Mouse (Mus musculus): Measurements from ENCODE around the gene 4933428G20Rik. TPM values are rescaled to one million over a fixed set of nuclear protein-coding genes. Genes with fewer than 3 reads are reported as not detected.
A peak's percentile ranks its signal among the peaks of the same experiment; 100 is the strongest.

Gene 4933428G20Rik
- polyA plus RNA-seq, 1 experiment from 2014 or later: 0.20 TPM

DNA sequence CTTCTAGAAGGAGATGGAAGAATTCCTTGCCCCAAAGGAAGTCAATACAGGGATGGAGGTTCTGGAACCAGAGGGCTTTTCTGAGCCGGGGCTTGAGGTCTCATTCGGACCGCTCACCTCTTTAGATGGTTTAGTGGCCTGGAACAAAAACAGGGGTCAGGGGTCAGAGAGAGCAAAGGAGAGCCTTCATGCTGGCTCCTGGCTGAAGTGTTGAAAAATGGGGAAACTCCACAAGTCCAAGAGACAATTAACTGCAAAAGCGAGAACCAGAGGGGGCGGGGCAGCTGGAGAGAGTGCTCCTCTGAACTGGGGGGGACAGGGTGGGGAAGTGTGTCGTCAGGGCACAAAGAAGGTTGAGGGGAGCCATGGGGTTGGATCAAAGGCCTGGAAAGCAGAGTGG, 12.4 kb upstream of the 4933428G20Rik start:
- H3K27me3 ChIP-seq (ENCODE audit: control insufficient read depth, insufficient read depth, low read length): 0 out of 2 replicates have a peak, but pooled peaks cover 3% of the 10 kb centered on the region
- no peak overlapping the region for H3K4me2 ChIP-seq (replicated peaks; ENCODE audit: low read depth, low read length)
- H3K4me1 ChIP-seq (replicated peaks; ENCODE audit: control insufficient read depth, insufficient read depth, low read length): peaks cover 7% of the 10 kb centered on the region
- H3K4me3 ChIP-seq (ENCODE audit: low read depth, low read length): no peak overlapping the region
- no peak overlapping the region for H3K9ac ChIP-seq (ENCODE audit: low read depth, low read length)
- WGBS: 31% methylated on average over 6 of the region's 6 CpGs
- DNase-seq (ENCODE audit: low spot score) (peak; percentile 18), ATAC-seq (ENCODE audit: low FRiP score) (no peak)
- H3K27ac ChIP-seq (ENCODE audit: low read depth, low read length): no peak overlapping the region
- H3K36me3 ChIP-seq (ENCODE audit: control insufficient read depth, insufficient read depth, low read length): no peaks in the 10 kb centered on the region
- no peaks in the 10 kb centered on the region for H3K9me3 ChIP-seq (ENCODE audit: control insufficient read depth, low read length)

- 0 out of 2 replicates have a peak, but pooled peaks cover 3% of the 10 kb centered on the region for H3K27me3 ChIP-seq (ENCODE audit: control insufficient read depth, insufficient read depth, low read length)
- peak overlapping the region; percentile 58 for H3K27ac ChIP-seq (ENCODE audit: low read depth, low read length)
- H3K36me3 ChIP-seq (ENCODE audit: control insufficient read depth, insufficient read depth, low read length): no peaks in the 10 kb centered on the region
These were observed 11.7 kb upstream of the 4933428G20Rik start for GRCm38 (mm10) chr11:97511661-97512369.

DNA sequence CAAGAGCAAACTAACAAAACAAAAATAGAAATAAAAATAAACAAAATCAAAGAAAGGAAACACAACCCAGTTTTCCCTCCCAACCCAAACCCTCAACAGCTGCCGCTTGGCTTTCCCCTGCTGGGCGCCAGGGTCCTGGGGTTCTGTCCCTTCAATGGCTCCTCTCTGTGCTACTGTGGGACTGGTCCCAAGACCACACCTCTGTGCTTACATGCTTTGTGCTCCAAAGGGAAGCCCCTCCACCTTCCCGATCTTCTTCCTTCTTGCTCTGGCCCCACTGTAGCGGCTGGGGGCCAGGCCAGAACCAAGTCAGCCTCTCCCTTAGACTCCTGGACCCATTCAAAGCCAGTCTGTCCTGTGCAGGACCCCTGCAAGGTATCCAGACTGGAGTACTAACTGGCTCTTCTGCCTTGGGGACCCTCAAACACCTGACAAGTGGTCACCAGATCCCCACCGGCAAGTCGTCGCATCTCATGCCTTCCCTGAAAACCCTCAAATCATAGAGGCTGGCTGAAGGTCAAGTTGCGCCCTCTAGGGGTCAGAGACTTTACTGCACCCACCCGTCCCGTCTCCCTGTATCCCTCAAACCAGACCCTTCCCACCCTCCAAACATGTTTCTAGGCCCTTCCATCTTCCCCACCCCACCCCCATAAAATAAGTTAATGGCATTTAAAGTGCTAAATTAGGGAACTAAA, 11.0 kb upstream of the 4933428G20Rik start:
- 21% methylated on average over 10 of the region's 10 CpGs for WGBS
- no peak overlapping the region for H3K27ac ChIP-seq (ENCODE audit: low read depth, low read length)
- DNase-seq (ENCODE audit: low spot score): peak; percentile 86

More at GRCm38 (mm10) chr11:97511661-97512369, 11.7 kb upstream of the 4933428G20Rik start:
- WGBS: 37% methylated on average over 13 of the region's 13 CpGs
- Histone ChIP-seq H3K4me1 (replicated peaks; ENCODE audit: control insufficient read depth, insufficient read depth, low read length) (peaks cover 7% of the 10 kb centered on the region), H3K9ac (ENCODE audit: low read depth, low read length) (no peak overlapping the region), H3K4me3 (ENCODE audit: low read depth, low read length) (no peak overlapping the region), H3K4me2 (replicated peaks; ENCODE audit: low read depth, low read length) (0 out of 2 replicates have a peak overlapping the region, but pooled peaks have one; percentile 2), H3K9me3 (ENCODE audit: control insufficient read depth, low read length) (no peaks in the 10 kb centered on the region)
- DNase-seq (ENCODE audit: low spot score) (peak; percentile 50), ATAC-seq (ENCODE audit: low FRiP score) (peak; percentile 34; the same call in 1 of the 2 replicates)

DNA sequence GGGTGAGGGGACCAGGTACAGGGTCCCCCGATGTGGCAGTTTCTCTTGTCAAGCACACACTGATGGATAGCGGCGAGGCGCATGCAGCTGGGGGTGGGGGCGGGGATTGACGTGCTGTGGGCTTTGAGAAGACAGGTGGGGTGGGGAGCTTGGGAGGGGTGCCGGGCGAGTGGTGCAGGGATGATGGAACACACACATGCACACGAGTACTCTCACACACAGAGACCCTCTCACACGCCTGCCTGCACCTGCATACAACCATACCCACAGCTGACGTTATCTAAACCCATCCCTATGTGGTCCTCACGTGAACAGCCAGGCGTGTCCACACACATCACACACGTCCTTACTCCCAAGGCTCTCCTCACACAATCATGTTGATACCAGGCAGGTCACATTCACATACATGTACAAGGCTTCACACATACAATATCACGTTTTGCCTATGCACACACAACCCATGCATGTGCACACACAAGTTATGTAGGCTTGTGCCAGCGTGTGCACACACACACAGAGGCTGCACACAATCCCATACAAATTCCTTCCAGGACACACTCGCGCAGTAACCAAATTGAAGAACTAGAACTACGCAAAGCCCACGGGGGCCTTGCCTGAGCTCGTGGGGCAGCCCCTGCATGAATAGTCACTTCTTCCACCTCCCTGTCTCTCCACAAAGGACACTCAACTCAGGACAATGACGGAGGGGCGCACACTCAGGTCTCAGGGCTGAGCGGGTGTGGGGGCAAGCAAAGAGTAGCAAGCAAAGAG, 9.8 kb upstream of the 4933428G20Rik start:
- DNase-seq (ENCODE audit: low spot score): peak; percentile 22
- H3K4me2 ChIP-seq (replicated peaks; ENCODE audit: low read depth, low read length): no peak overlapping the region
- no peak overlapping the region for H3K9ac ChIP-seq (ENCODE audit: low read depth, low read length)
- no peak overlapping the region for H3K4me3 ChIP-seq (ENCODE audit: low read depth, low read length)
- H3K9me3 ChIP-seq (ENCODE audit: control insufficient read depth, low read length): no peaks in the 10 kb centered on the region
- H3K36me3 ChIP-seq (ENCODE audit: control insufficient read depth, insufficient read depth, low read length): no peaks in the 10 kb centered on the region
- 54% methylated on average over 24 of the region's 24 CpGs for WGBS
- H3K4me1 ChIP-seq (replicated peaks; ENCODE audit: control insufficient read depth, insufficient read depth, low read length): peaks cover 7% of the 10 kb centered on the region
- ATAC-seq (ENCODE audit: low FRiP score): peak; percentile 38; the same call in 1 of the 2 replicates
- no peak overlapping the region for H3K27ac ChIP-seq (ENCODE audit: low read depth, low read length)
- 0 out of 2 replicates have a peak, but pooled peaks cover 3% of the 10 kb centered on the region for H3K27me3 ChIP-seq (ENCODE audit: control insufficient read depth, insufficient read depth, low read length)

More for the DNA sequence above, 11.0 kb upstream of the 4933428G20Rik start:
- Histone ChIP-seq H3K4me3 (ENCODE audit: low read depth, low read length) (no peak overlapping the region), H3K27me3 (ENCODE audit: control insufficient read depth, insufficient read depth, low read length) (0 out of 2 replicates have a peak, but pooled peaks cover 3% of the 10 kb centered on the region), H3K4me1 (replicated peaks; ENCODE audit: control insufficient read depth, insufficient read depth, low read length) (peaks cover 7% of the 10 kb centered on the region), H3K36me3 (ENCODE audit: control insufficient read depth, insufficient read depth, low read length) (no peaks in the 10 kb centered on the region), H3K4me2 (replicated peaks; ENCODE audit: low read depth, low read length) (no peak overlapping the region), H3K9me3 (ENCODE audit: control insufficient read depth, low read length) (no peaks in the 10 kb centered on the region), H3K9ac (ENCODE audit: low read depth, low read length) (no peak overlapping the region)
- ATAC-seq (ENCODE audit: low FRiP score): no peak

DNA sequence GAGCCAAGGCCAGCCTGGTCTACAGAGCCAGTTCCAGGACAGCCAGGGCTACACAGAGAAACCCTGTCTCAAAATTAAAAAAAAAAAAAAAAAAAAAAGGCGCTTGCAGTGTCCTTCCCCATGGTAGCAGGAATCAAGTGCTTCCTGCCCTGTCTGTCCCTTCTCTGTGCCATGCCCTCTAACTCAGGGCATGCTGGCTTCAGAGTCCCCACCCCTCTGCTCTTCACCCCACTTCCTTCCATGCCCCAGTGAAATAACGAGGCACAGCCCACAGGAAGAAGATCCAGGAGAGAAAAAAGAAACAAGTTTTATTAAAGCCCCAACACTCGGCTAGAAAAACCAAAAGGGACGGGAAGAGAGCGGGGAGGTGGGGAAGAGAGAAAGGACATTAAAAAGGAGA, 8.9 kb upstream of the 4933428G20Rik start:
- H3K27me3 ChIP-seq (ENCODE audit: control insufficient read depth, insufficient read depth, low read length): 0 out of 2 replicates have a peak, but pooled peaks cover 3% of the 10 kb centered on the region
- WGBS: 66% methylated on average over 5 of the region's 5 CpGs
- H3K4me3 ChIP-seq (ENCODE audit: low read depth, low read length): no peak overlapping the region
- H3K27ac ChIP-seq (ENCODE audit: low read depth, low read length): no peak overlapping the region
- peaks cover 7% of the 10 kb centered on the region for H3K4me1 ChIP-seq (replicated peaks; ENCODE audit: control insufficient read depth, insufficient read depth, low read length)
- ATAC-seq (ENCODE audit: low FRiP score): no peak
- no peaks in the 10 kb centered on the region for H3K36me3 ChIP-seq (ENCODE audit: control insufficient read depth, insufficient read depth, low read length)
- no peaks in the 10 kb centered on the region for H3K9me3 ChIP-seq (ENCODE audit: control insufficient read depth, low read length)
- DNase-seq (ENCODE audit: low spot score): no peak
- no peak overlapping the region for H3K4me2 ChIP-seq (replicated peaks; ENCODE audit: low read depth, low read length)
- H3K9ac ChIP-seq (ENCODE audit: low read depth, low read length): no peak overlapping the region

GRCm38 (mm10) chr11:97508198-97508597, 8.1 kb upstream of the 4933428G20Rik start:
- Histone ChIP-seq H3K9me3 (ENCODE audit: control insufficient read depth, low read length) (no peaks in the 10 kb centered on the region), H3K4me1 (replicated peaks; ENCODE audit: control insufficient read depth, insufficient read depth, low read length) (peaks cover 7% of the 10 kb centered on the region), H3K27ac (ENCODE audit: low read depth, low read length) (no peak overlapping the region), H3K4me2 (replicated peaks; ENCODE audit: low read depth, low read length) (no peak overlapping the region), H3K27me3 (ENCODE audit: control insufficient read depth, insufficient read depth, low read length) (0 out of 2 replicates have a peak, but pooled peaks cover 3% of the 10 kb centered on the region), H3K36me3 (ENCODE audit: control insufficient read depth, insufficient read depth, low read length) (no peaks in the 10 kb centered on the region), H3K9ac (ENCODE audit: low read depth, low read length) (no peak overlapping the region), H3K4me3 (ENCODE audit: low read depth, low read length) (no peak overlapping the region)
- DNase-seq (ENCODE audit: low spot score) (no peak), ATAC-seq (ENCODE audit: low FRiP score) (no peak)
- 79% methylated on average over 3 of the region's 3 CpGs for WGBS

- DNase-seq (ENCODE audit: low spot score): no peak
These were observed 6.2 kb upstream of the 4933428G20Rik start for GRCm38 (mm10) chr11:97506331-97506730.

GRCm38 (mm10) chr11:97505784-97506183, 5.6 kb upstream of the 4933428G20Rik start:
- 88% methylated on average over 4 of the region's 4 CpGs for WGBS
- no peaks in the 10 kb centered on the region for H3K36me3 ChIP-seq (ENCODE audit: control insufficient read depth, insufficient read depth, low read length)
- ATAC-seq (ENCODE audit: low FRiP score) (no peak), DNase-seq (ENCODE audit: low spot score) (no peak)
- H3K4me3 ChIP-seq (ENCODE audit: low read depth, low read length): no peak overlapping the region
- H3K27ac ChIP-seq (ENCODE audit: low read depth, low read length): no peak overlapping the region
- peaks cover 21% of the 10 kb centered on the region for H3K27me3 ChIP-seq (ENCODE audit: control insufficient read depth, insufficient read depth, low read length)
- H3K4me2 ChIP-seq (replicated peaks; ENCODE audit: low read depth, low read length): no peak overlapping the region
- H3K9ac ChIP-seq (ENCODE audit: low read depth, low read length): no peak overlapping the region
- no peaks in the 10 kb centered on the region for H3K9me3 ChIP-seq (ENCODE audit: control insufficient read depth, low read length)
- peaks cover 5% of the 10 kb centered on the region; the same call in 1 of the 2 replicates for H3K4me1 ChIP-seq (replicated peaks; ENCODE audit: control insufficient read depth, insufficient read depth, low read length)

More at GRCm38 (mm10) chr11:97506331-97506730, 6.2 kb upstream of the 4933428G20Rik start:
- no peaks in the 10 kb centered on the region for H3K9me3 ChIP-seq (ENCODE audit: control insufficient read depth, low read length)
- H3K27me3 ChIP-seq (ENCODE audit: control insufficient read depth, insufficient read depth, low read length): peaks cover 15% of the 10 kb centered on the region
- no peak overlapping the region for H3K9ac ChIP-seq (ENCODE audit: low read depth, low read length)
- peaks cover 7% of the 10 kb centered on the region; the same call in 1 of the 2 replicates for H3K4me1 ChIP-seq (replicated peaks; ENCODE audit: control insufficient read depth, insufficient read depth, low read length)
- no peak overlapping the region for H3K4me2 ChIP-seq (replicated peaks; ENCODE audit: low read depth, low read length)
- no peak overlapping the region for H3K27ac ChIP-seq (ENCODE audit: low read depth, low read length)
- no peaks in the 10 kb centered on the region for H3K36me3 ChIP-seq (ENCODE audit: control insufficient read depth, insufficient read depth, low read length)
- no peak overlapping the region; the same call in 1 of the 2 replicates for H3K4me3 ChIP-seq (ENCODE audit: low read depth, low read length)
- WGBS: 56% methylated on average over 8 of the region's 8 CpGs
- no peak for ATAC-seq (ENCODE audit: low FRiP score)
